Mouse (Mus musculus): ENCODE results near the gene Map3k20. TPM values are rescaled to one million over a fixed set of nuclear protein-coding genes. Genes with fewer than 3 reads are reported as not detected.

Map3k20 gene
- polyA plus RNA-seq, 1 experiment from 2014 or later: 46.4 TPM

DNA sequence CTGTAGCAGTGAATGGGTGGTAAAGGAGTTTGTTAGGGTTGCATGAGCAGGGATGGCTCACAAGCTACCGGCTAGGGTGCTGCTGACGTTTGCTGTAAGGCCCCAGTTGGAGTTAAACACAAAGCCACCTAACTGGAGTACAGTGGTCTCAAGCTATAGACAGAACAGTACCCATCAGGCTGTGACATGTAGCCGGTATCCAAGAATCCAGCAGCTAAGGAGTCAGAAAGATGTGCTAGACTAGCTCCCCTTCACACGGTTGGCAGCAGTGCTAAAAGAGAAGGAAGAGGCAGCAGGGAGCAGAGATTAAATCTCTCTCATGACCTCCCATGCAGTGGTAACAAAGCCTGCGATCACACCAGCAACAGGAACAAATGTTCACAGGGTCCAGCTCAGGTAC, 36.2 kb downstream of the Map3k20 start:
- H3K9me3 ChIP-seq (replicated peaks; ENCODE audit: control insufficient read depth, low read length): no peaks in the 10 kb centered on the region
- ATAC-seq (replicated peaks; ENCODE audit: extremely low read depth, insufficient read depth, low FRiP score): no peak
- H3K27me3 ChIP-seq (ENCODE audit: control insufficient read depth, insufficient read depth, low read length): no peaks in the 10 kb centered on the region
- H3K27ac ChIP-seq (ENCODE audit: low read length): no peak overlapping the region
- no peak overlapping the region for H3K9ac ChIP-seq (ENCODE audit: low read length)
- peaks cover 35% of the 10 kb centered on the region for H3K4me1 ChIP-seq (ENCODE audit: control insufficient read depth, insufficient read depth, low read length)
- H3K4me3 ChIP-seq (ENCODE audit: low read length): no peak overlapping the region
- 55% methylated on average over 5 of the region's 5 CpGs for WGBS
- no peak overlapping the region for H3K4me2 ChIP-seq (ENCODE audit: low read depth, low read length)
- H3K36me3 ChIP-seq (ENCODE audit: control insufficient read depth, insufficient read depth): no peaks in the 10 kb centered on the region; the same call in 1 of the 2 replicates

DNA sequence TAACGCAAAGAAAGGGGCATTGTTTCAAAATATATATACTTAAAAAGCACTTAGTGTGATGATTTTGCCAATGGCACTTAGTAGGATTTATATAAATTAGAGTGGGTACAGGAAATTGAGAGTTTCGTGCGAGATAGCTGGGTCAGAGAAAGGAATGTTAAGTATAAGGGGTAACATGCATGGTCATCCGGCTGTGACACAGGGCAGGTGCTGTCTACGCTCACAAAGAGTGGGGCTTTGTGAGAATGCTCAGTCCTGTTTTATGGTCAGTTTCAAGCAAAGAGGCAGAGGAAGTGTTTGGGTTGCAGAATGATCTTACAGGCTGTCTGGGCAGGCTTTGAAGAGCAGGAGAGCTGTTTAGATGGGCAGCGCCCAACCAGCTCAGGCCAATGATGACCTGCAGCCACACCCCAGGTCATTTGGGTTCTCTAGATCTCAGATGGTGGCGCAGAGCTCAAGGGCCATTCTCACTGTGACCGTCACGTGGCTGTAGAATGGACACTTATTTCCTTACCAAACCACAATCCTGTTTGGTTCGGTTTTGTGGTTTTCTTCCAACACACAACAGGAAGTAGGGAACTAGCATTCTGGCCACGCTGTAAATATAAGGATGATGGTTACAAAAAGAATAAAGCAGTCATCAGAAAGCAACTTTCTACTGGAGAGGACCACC, 37.4 kb downstream of the Map3k20 start:
- Histone ChIP-seq H3K4me2 (ENCODE audit: low read depth, low read length) (no peak overlapping the region), H3K36me3 (ENCODE audit: control insufficient read depth, insufficient read depth) (no peaks in the 10 kb centered on the region; the same call in 1 of the 2 replicates), H3K4me1 (ENCODE audit: control insufficient read depth, insufficient read depth, low read length) (peaks cover 33% of the 10 kb centered on the region), H3K27me3 (ENCODE audit: control insufficient read depth, insufficient read depth, low read length) (no peaks in the 10 kb centered on the region), H3K9ac (ENCODE audit: low read length) (no peak overlapping the region), H3K4me3 (ENCODE audit: low read length) (no peak overlapping the region), H3K27ac (ENCODE audit: low read length) (no peak overlapping the region), H3K9me3 (replicated peaks; ENCODE audit: control insufficient read depth, low read length) (no peaks in the 10 kb centered on the region)
- ATAC-seq (replicated peaks; ENCODE audit: extremely low read depth, insufficient read depth, low FRiP score): no peak
- 78% methylated on average over 11 of the region's 11 CpGs for WGBS

DNA sequence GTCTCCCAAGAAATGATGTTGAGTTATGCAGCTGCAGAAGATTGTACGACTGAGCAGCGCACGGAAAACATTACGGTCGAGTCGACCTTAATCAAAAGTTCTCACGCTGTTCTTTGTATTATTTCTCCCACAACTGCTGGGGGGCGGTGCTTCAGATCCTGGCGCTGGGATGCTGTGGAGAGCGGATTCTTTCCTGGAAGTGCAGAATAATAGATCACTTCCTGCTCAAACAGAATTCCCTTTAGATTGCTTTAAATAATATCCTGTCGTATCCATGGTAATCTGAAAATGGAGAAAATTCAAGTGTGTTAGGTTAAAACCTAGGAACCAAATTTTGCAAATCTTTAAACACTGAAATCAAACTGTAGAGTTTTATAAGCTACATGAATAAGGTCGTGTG, 39.0 kb downstream of the Map3k20 start:
- WGBS: 75% methylated on average over 12 of the region's 12 CpGs

DNA sequence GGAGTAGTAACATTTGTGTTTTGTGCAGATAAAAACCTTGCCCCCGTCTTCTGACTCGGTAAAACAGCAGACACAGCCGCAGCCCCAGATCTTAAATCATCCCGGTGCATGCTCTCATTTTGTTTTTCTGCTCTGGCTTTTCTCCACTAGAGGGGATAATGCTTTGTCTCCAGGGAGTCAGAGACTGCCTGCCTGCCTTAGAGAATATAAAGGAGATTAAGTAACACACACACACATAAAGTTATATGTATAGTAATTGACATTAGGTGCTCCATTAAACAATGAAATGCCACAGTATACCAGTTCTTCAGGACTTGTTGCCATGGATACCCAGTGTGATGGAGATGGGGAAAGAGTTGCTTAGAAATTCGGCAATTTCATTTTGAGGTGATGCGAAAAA, 41.1 kb downstream of the Map3k20 start:
- Histone ChIP-seq H3K27ac (ENCODE audit: low read length) (no peak overlapping the region), H3K4me1 (ENCODE audit: control insufficient read depth, insufficient read depth, low read length) (peaks cover 23% of the 10 kb centered on the region), H3K9ac (ENCODE audit: low read length) (no peak overlapping the region), H3K36me3 (ENCODE audit: control insufficient read depth, insufficient read depth) (no peaks in the 10 kb centered on the region; the same call in 1 of the 2 replicates), H3K27me3 (ENCODE audit: control insufficient read depth, insufficient read depth, low read length) (no peaks in the 10 kb centered on the region), H3K4me2 (ENCODE audit: low read depth, low read length) (no peak overlapping the region), H3K9me3 (replicated peaks; ENCODE audit: control insufficient read depth, low read length) (no peaks in the 10 kb centered on the region), H3K4me3 (ENCODE audit: low read length) (no peak overlapping the region)
- ATAC-seq (replicated peaks; ENCODE audit: extremely low read depth, insufficient read depth, low FRiP score): no peak
- 69% methylated on average over 6 of the region's 6 CpGs for WGBS

More for the DNA sequence above, 39.0 kb downstream of the Map3k20 start:
- no peak for ATAC-seq (replicated peaks; ENCODE audit: extremely low read depth, insufficient read depth, low FRiP score)
- Histone ChIP-seq H3K4me2 (ENCODE audit: low read depth, low read length) (no peak overlapping the region), H3K4me1 (ENCODE audit: control insufficient read depth, insufficient read depth, low read length) (peaks cover 19% of the 10 kb centered on the region), H3K27me3 (ENCODE audit: control insufficient read depth, insufficient read depth, low read length) (no peaks in the 10 kb centered on the region), H3K9me3 (replicated peaks; ENCODE audit: control insufficient read depth, low read length) (no peaks in the 10 kb centered on the region), H3K9ac (ENCODE audit: low read length) (no peak overlapping the region), H3K4me3 (ENCODE audit: low read length) (no peak overlapping the region), H3K36me3 (ENCODE audit: control insufficient read depth, insufficient read depth) (no peaks in the 10 kb centered on the region; the same call in 1 of the 2 replicates), H3K27ac (ENCODE audit: low read length) (no peak overlapping the region)

DNA sequence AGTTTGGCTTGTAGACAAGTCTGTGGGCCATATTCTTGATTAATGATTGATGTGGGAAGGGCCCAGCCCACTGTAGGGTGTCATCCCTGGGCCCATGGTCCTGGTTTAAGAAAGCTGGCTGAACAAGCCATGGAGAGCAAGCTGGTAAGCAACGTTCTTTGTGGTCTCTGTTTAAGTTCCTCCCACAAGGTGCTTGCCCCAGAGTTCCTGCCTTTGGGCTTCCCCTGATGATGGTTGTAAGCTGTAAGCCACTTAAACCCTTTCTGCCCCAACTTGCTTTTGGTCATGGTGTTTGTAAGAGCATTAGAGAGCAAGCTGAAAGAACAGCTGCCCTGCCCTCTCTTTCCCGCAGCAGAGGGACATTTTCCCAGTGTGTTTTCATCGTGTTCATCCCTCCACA, 43.0 kb downstream of the Map3k20 start:
- Histone ChIP-seq H3K4me1 (ENCODE audit: control insufficient read depth, insufficient read depth, low read length) (peaks cover 16% of the 10 kb centered on the region), H3K9ac (ENCODE audit: low read length) (no peak overlapping the region), H3K9me3 (replicated peaks; ENCODE audit: control insufficient read depth, low read length) (no peaks in the 10 kb centered on the region), H3K27me3 (ENCODE audit: control insufficient read depth, insufficient read depth, low read length) (no peaks in the 10 kb centered on the region), H3K4me3 (ENCODE audit: low read length) (no peak overlapping the region), H3K27ac (ENCODE audit: low read length) (no peak overlapping the region), H3K4me2 (ENCODE audit: low read depth, low read length) (no peak overlapping the region), H3K36me3 (ENCODE audit: control insufficient read depth, insufficient read depth) (no peaks in the 10 kb centered on the region; the same call in 1 of the 2 replicates)
- WGBS: 81% methylated on average over 3 of the region's 3 CpGs
- no peak for ATAC-seq (replicated peaks; ENCODE audit: extremely low read depth, insufficient read depth, low FRiP score)

DNA sequence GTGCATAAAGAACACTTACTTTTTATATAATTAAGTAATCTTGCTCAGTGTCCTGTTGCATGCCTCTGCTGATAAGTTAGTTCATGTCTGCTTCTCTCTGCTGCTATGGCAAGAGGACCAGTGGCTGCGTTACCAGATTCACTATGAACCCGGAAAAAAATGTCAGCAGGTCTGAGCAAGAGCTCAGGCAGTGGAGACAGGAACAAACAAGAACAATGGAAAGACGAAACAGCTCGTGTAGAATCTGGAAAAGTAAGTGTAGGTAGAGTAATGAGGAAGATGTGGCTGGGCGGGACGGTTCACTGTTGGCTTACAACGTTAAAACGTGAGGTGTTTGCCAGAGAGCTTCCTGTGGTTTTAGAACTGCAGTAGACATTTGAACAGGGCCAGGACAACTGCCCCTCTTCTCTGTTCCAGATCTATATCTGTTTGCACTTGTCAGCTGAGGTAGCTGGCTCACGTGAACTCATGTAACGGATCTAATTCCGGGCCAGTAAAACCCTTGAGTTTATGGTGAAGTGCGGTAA, 45.6 kb downstream of the Map3k20 start:
- no peak for ATAC-seq (replicated peaks; ENCODE audit: extremely low read depth, insufficient read depth, low FRiP score)
- no peak overlapping the region for H3K4me2 ChIP-seq (ENCODE audit: low read depth, low read length)
- H3K4me3 ChIP-seq (ENCODE audit: low read length): no peak overlapping the region
- no peaks in the 10 kb centered on the region for H3K27me3 ChIP-seq (ENCODE audit: control insufficient read depth, insufficient read depth, low read length)
- peaks cover 16% of the 10 kb centered on the region for H3K4me1 ChIP-seq (ENCODE audit: control insufficient read depth, insufficient read depth, low read length)
- no peaks in the 10 kb centered on the region for H3K36me3 ChIP-seq (ENCODE audit: control insufficient read depth, insufficient read depth)
- H3K9me3 ChIP-seq (replicated peaks; ENCODE audit: control insufficient read depth, low read length): no peaks in the 10 kb centered on the region
- H3K9ac ChIP-seq (ENCODE audit: low read length): no peak overlapping the region
- WGBS: 60% methylated on average over 12 of the region's 12 CpGs
- no peak overlapping the region for H3K27ac ChIP-seq (ENCODE audit: low read length)

DNA sequence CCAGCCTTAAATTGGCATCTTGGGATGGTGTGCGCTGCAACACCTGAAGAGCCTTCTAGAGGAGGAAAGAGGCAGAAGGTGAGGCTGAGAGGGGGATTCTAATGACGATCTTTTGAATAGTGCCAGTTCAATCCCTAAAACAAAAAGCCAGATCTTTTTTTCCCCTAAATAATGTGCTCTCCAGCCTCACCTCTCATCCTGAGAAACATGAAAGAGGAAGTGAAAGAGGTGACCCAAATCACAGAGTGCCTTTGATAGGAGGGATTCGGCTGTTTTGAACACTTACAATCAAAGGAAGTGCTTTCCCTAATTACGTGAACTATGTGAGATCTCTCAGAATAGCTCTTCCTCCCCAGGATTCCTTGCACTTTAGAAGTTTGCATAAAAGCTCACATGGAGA, 46.6 kb downstream of the Map3k20 start:
- Histone ChIP-seq H3K4me1 (ENCODE audit: control insufficient read depth, insufficient read depth, low read length) (peaks cover 14% of the 10 kb centered on the region), H3K9ac (ENCODE audit: low read length) (no peak overlapping the region), H3K9me3 (replicated peaks; ENCODE audit: control insufficient read depth, low read length) (no peaks in the 10 kb centered on the region), H3K4me3 (ENCODE audit: low read length) (no peak overlapping the region), H3K4me2 (ENCODE audit: low read depth, low read length) (no peak overlapping the region), H3K36me3 (ENCODE audit: control insufficient read depth, insufficient read depth) (no peaks in the 10 kb centered on the region), H3K27me3 (ENCODE audit: control insufficient read depth, insufficient read depth, low read length) (no peaks in the 10 kb centered on the region), H3K27ac (ENCODE audit: low read length) (no peak overlapping the region)
- 67% methylated on average over 4 of the region's 4 CpGs for WGBS
- no peak for ATAC-seq (replicated peaks; ENCODE audit: extremely low read depth, insufficient read depth, low FRiP score)

DNA sequence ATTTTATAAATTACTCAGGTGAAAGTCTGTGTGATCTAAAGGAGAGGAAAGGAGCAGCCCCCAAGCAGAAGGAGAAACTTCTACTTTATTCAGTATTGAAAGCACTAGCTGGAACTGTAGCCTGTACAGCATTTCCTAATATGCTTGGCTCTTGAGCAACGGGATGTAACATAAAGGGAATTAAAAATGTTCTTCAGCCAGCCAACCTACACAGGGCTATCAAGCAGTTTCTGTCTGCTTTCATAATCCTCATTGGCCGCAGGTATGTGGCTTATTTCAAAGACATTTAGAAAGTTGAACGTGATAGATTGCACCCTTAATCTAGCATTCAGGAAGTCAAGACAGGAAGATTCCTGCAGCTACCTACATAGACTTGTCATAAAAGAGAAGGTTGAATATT, 47.8 kb downstream of the Map3k20 start:
- 0 out of 2 replicates have a peak, but pooled peaks cover 3% of the 10 kb centered on the region for H3K9me3 ChIP-seq (replicated peaks; ENCODE audit: control insufficient read depth, low read length)
- WGBS: 72% methylated on average over 3 of the region's 3 CpGs

DNA sequence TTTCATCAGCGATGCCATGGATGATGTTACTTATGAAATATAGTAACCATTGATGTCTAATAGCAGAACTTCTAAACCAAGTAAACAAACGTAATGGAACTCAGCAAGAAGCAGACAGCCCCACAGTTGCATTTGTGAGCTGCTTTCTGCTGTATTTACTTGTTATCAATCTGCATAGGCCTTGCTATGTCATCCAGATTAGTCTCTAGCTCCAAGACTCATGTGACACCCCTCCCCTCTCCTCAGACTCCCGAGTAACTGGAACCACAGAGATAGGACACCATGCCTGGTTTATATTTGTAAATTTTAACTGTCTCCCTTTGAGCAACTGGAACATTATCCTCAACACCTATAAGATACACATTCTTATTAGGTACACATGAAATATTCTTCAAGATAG, 51.4 kb downstream of the Map3k20 start:
- 0 out of 2 replicates have a peak, but pooled peaks cover 2% of the 10 kb centered on the region for H3K4me1 ChIP-seq (ENCODE audit: control insufficient read depth, insufficient read depth, low read length)
- WGBS: 74% methylated on average over 3 of the region's 3 CpGs
- no peak overlapping the region for H3K4me3 ChIP-seq (ENCODE audit: low read length)
- ATAC-seq (replicated peaks; ENCODE audit: extremely low read depth, insufficient read depth, low FRiP score): no peak
- peaks cover 4% of the 10 kb centered on the region for H3K9me3 ChIP-seq (replicated peaks; ENCODE audit: control insufficient read depth, low read length)
- H3K36me3 ChIP-seq (ENCODE audit: control insufficient read depth, insufficient read depth): peaks cover 3% of the 10 kb centered on the region
- H3K27me3 ChIP-seq (ENCODE audit: control insufficient read depth, insufficient read depth, low read length): no peaks in the 10 kb centered on the region
- H3K9ac ChIP-seq (ENCODE audit: low read length): no peak overlapping the region
- H3K27ac ChIP-seq (ENCODE audit: low read length): no peak overlapping the region
- H3K4me2 ChIP-seq (ENCODE audit: low read depth, low read length): no peak overlapping the region

More for the DNA sequence above, 47.8 kb downstream of the Map3k20 start:
- Histone ChIP-seq H3K9ac (ENCODE audit: low read length) (no peak overlapping the region), H3K36me3 (ENCODE audit: control insufficient read depth, insufficient read depth) (0 out of 2 replicates have a peak, but pooled peaks cover 2% of the 10 kb centered on the region), H3K27me3 (ENCODE audit: control insufficient read depth, insufficient read depth, low read length) (no peaks in the 10 kb centered on the region), H3K4me2 (ENCODE audit: low read depth, low read length) (no peak overlapping the region), H3K4me1 (ENCODE audit: control insufficient read depth, insufficient read depth, low read length) (peaks cover 14% of the 10 kb centered on the region), H3K4me3 (ENCODE audit: low read length) (no peak overlapping the region), H3K27ac (ENCODE audit: low read length) (no peak overlapping the region)
- ATAC-seq (replicated peaks; ENCODE audit: extremely low read depth, insufficient read depth, low FRiP score): no peak
